Mouse (Mus musculus): ENCODE data around the gene Col16a1. TPM values are rescaled to one million over a fixed set of nuclear protein-coding genes. Genes with fewer than 3 reads are reported as not detected.

The Col16a1 gene
- polyA plus RNA-seq, 1 experiment from 2014 or later = 50.1 TPM

DNA sequence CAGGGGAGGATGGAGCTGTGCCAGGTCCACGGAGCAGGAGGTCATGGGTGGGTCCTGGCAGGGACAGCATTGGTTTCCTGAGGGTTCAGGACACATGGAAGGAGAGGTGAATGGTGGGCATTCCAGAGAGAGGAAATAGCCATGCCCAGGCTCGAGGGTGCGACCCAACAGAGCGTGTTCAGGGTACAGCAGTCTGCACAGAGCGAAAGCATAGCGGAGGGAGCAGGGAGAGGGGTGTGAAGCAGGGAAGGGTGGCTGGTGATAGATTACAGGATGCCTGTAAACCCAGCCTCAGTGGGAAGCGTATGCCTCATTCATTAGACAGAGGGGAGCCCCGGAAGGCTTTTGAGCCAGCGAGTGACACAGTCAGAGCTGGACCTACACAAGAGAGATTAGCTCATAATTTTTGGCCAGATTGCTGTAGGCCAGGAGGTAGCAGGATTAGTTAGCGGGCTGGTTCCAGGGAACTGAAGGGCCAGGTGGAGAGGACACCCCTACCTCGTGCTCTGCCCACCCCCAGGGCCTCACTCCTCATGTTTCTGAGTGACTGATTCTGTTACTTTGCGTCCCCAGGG lies 37.7 kb downstream of the Col16a1 start:
- Histone ChIP-seq H3K27me3 (ENCODE audit: control insufficient read depth, insufficient read depth, low read depth, low read length) (no peaks in the 10 kb centered on the region), H3K4me3 (ENCODE audit: low read length) (no peak overlapping the region), H3K9me3 (ENCODE audit: control insufficient read depth, low read length) (no peaks in the 10 kb centered on the region), H3K9ac (ENCODE audit: low read length) (no peak overlapping the region), H3K27ac (ENCODE audit: low read length) (no peak overlapping the region), H3K4me2 (ENCODE audit: low read depth, low read length) (no peak overlapping the region), H3K4me1 (replicated peaks; ENCODE audit: control insufficient read depth, insufficient read depth, low read length) (0 out of 2 replicates have a peak, but pooled peaks cover 2% of the 10 kb centered on the region), H3K36me3 (ENCODE audit: control insufficient read depth, insufficient read depth, low read length) (no peaks in the 10 kb centered on the region)
- 52% methylated on average over 12 of the region's 12 CpGs for WGBS
- ATAC-seq (ENCODE audit: low read depth) = no peak

DNA sequence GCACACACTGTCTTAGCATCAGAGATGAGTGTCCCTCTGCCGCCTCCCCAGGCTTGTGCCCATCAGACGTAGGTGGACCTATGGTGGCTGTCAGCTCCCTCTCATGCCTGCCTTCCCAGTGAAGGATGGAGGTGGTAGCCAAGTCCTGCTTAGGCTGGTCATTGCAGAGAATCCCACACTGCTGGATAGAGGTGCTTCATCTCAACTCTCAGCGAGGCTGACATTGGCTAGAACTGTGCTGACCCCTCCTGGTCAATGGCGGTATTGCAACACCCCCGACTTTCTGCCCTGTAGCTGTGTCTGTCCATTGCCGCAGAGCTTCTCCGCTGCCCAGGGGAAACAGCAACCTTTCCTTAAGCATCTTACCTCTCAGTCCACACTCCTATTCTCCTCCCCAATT lies 39.7 kb downstream of the Col16a1 start:
- Histone ChIP-seq H3K9ac (ENCODE audit: low read length) (no peak overlapping the region), H3K36me3 (ENCODE audit: control insufficient read depth, insufficient read depth, low read length) (no peaks in the 10 kb centered on the region), H3K4me1 (replicated peaks; ENCODE audit: control insufficient read depth, insufficient read depth, low read length) (no peaks in the 10 kb centered on the region), H3K27ac (ENCODE audit: low read length) (no peak overlapping the region), H3K9me3 (ENCODE audit: control insufficient read depth, low read length) (no peaks in the 10 kb centered on the region), H3K4me2 (ENCODE audit: low read depth, low read length) (no peak overlapping the region), H3K27me3 (ENCODE audit: control insufficient read depth, insufficient read depth, low read depth, low read length) (no peaks in the 10 kb centered on the region), H3K4me3 (ENCODE audit: low read length) (no peak overlapping the region)
- ATAC-seq (ENCODE audit: low read depth) = peak; percentile 56
- 16% methylated on average over 7 of the region's 7 CpGs for whole genome bisulfite sequencing

DNA sequence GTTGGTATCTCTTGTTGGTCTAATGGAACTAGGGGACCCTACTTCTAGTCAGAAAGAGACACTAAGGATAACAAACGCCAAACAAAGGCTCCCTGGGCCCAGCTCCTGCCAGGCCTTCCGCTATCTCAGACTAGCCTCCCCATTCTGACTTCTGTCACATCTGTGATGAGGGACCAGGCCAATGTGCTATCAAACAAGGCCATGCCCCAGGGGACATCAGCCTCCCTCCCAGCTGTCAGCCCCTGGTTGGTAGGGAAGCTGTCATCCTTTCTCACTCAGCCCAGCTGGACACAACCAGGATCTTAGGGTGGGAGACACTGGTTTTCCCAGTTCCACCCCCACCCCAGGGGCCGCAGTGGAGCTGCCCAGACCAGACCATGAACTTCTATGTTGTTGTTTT lies 47.5 kb downstream of the Col16a1 start:
- Histone ChIP-seq H3K9me3 (ENCODE audit: control insufficient read depth, low read length) (no peaks in the 10 kb centered on the region), H3K4me1 (replicated peaks; ENCODE audit: control insufficient read depth, insufficient read depth, low read length) (peaks cover 5% of the 10 kb centered on the region), H3K36me3 (ENCODE audit: control insufficient read depth, insufficient read depth, low read length) (no peaks in the 10 kb centered on the region; the same call in 1 of the 2 replicates), H3K4me3 (ENCODE audit: low read length) (no peak overlapping the region), H3K27ac (ENCODE audit: low read length) (no peak overlapping the region), H3K4me2 (ENCODE audit: low read depth, low read length) (no peak overlapping the region), H3K27me3 (ENCODE audit: control insufficient read depth, insufficient read depth, low read depth, low read length) (no peaks in the 10 kb centered on the region), H3K9ac (ENCODE audit: low read length) (no peak overlapping the region)
- ATAC-seq (ENCODE audit: low read depth) = no peak
- 51% methylated on average over 3 of the region's 3 CpGs for WGBS

DNA sequence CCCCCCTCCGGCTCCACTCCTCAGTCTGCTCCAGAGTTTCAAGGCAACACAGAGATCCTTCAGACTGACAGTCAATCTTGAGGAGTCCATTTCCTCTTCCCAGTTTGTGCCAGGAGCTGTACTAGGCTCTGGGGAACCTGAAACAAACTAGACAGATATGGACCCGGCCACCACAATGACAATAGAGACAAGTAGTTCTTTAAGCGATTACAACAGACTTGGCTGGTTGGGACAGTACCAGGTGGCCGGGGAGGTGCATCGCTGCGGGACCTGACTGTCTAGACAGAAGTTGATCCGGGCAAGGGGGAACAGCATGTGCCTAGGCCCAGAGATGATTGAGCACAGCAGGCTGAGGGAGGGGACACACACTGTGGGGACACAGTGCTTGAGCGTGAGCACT lies 53.5 kb downstream of the Col16a1 start:
- H3K36me3 ChIP-seq (ENCODE audit: control insufficient read depth, insufficient read depth, low read length) = no peaks in the 10 kb centered on the region
- H3K9ac ChIP-seq (ENCODE audit: low read length) = no peak overlapping the region; the same call in 1 of the 2 replicates
- no peak overlapping the region for H3K4me3 ChIP-seq (ENCODE audit: low read length)
- H3K27me3 ChIP-seq (ENCODE audit: control insufficient read depth, insufficient read depth, low read depth, low read length) = no peaks in the 10 kb centered on the region
- peaks cover 30% of the 10 kb centered on the region for H3K4me1 ChIP-seq (replicated peaks; ENCODE audit: control insufficient read depth, insufficient read depth, low read length)
- H3K4me2 ChIP-seq (ENCODE audit: low read depth, low read length) = no peak overlapping the region
- ATAC-seq (ENCODE audit: low read depth) = 0 out of 2 replicates have a peak, but pooled peaks have one; percentile 36
- no peaks in the 10 kb centered on the region for H3K9me3 ChIP-seq (ENCODE audit: control insufficient read depth, low read length)
- H3K27ac ChIP-seq (ENCODE audit: low read length) = no peak overlapping the region; the same call in 1 of the 2 replicates
- 31% methylated on average over 8 of the region's 8 CpGs for WGBS

DNA sequence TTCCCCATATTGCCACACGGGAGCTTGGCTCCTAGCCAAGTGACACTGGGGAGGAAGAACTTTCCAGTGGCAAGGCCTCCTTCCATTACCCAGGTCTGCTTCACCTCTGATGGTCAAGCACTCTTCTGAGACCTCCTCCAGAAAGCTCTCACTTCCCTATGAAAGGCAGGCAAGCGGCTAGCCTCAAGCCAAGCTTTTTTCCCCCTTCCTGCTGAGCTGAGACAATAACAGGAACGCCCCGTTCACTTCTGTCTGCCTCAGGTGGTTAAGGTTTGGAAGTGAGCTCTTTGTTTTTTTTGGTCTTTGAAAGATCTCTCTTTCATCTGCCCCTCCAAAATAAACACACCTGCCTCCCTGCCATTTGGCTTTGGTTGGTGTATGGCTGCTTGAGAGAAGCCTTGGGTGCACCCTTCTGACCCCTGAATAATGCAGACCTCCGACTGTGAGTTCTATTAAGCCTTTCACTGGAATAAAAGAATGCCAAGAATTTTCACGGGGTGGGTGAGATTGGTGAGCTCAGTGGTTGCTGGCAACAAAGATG lies 54.5 kb downstream of the Col16a1 start, which contains the start of gene Pef1:
Gene Pef1 (plus strand): TSS at position 448 of the 541 bp plus-strand sequence.
- Histone ChIP-seq H3K9ac (ENCODE audit: low read length) (no peak within 1 kb of the TSS), H3K4me2 (ENCODE audit: low read depth, low read length) (no peak within 1 kb of the TSS; the same call in 1 of the 2 replicates), H3K36me3 (ENCODE audit: control insufficient read depth, insufficient read depth, low read length) (no peaks in the 10 kb centered on the region), H3K4me3 (ENCODE audit: low read length) (no peak within 1 kb of the TSS), H3K4me1 (replicated peaks; ENCODE audit: control insufficient read depth, insufficient read depth, low read length) (peaks cover 30% of the 10 kb centered on the region), H3K27me3 (ENCODE audit: control insufficient read depth, insufficient read depth, low read depth, low read length) (no peaks in the 10 kb centered on the region), H3K9me3 (ENCODE audit: control insufficient read depth, low read length) (no peaks in the 10 kb centered on the region), H3K27ac (ENCODE audit: low read length) (peak within 1 kb of the TSS; percentile 71)
- ATAC-seq (ENCODE audit: low read depth) = peak; percentile 41
- WGBS = 8% methylated on average over 6 of the region's 6 CpGs

DNA sequence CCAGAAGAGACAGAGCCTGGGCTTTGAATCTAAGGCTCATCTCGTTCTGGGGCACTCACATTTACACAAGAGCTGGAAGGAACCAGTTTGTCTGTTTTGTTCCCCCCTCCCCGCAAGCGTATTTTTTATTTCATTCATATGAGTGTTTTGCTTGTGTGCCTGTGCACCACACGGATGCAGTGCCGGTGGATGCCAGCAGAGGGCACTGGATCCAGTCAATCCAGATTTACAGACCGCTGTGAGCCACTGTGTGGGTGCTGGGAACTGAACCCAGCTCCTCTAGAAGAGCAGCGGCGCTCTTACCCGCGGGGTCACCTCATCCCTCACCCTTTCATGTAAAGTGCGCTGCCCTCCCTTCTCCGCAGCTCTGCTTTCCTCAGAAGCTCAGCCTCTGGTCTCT lies 56.0 kb downstream of the Col16a1 start:
- WGBS = 79% methylated on average over 12 of the region's 12 CpGs
- H3K27me3 ChIP-seq (ENCODE audit: control insufficient read depth, insufficient read depth, low read depth, low read length) = no peaks in the 10 kb centered on the region
- peaks cover 33% of the 10 kb centered on the region for H3K4me1 ChIP-seq (replicated peaks; ENCODE audit: control insufficient read depth, insufficient read depth, low read length)
- ATAC-seq (ENCODE audit: low read depth) = no peak
- no peak overlapping the region for H3K9ac ChIP-seq (ENCODE audit: low read length)
- no peaks in the 10 kb centered on the region for H3K9me3 ChIP-seq (ENCODE audit: control insufficient read depth, low read length)
- no peaks in the 10 kb centered on the region for H3K36me3 ChIP-seq (ENCODE audit: control insufficient read depth, insufficient read depth, low read length)
- H3K4me3 ChIP-seq (ENCODE audit: low read length) = no peak overlapping the region
- H3K27ac ChIP-seq (ENCODE audit: low read length) = no peak overlapping the region
- no peak overlapping the region for H3K4me2 ChIP-seq (ENCODE audit: low read depth, low read length)

DNA sequence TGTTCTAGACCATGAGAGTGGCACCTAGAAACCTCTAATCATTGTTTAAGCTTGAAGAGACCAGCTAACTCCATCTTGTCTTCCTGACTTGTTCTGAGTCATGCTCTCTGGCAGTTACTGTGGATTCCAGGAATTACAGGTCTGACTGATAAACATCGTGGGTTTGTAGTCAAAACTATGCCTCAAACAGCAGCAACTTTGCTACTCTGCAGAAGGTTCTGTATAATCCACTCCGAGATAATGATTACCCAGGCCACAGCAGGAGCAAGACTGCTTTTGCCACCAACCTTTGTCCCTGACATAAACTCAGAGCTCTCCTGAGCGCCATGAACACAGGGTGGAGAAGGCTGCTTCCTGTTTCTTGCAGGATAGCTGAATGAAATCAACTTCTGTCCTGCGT lies 56.9 kb downstream of the Col16a1 start:
- Histone ChIP-seq H3K36me3 (ENCODE audit: control insufficient read depth, insufficient read depth, low read length) (no peaks in the 10 kb centered on the region), H3K4me1 (replicated peaks; ENCODE audit: control insufficient read depth, insufficient read depth, low read length) (peaks cover 41% of the 10 kb centered on the region), H3K27ac (ENCODE audit: low read length) (no peak overlapping the region), H3K4me3 (ENCODE audit: low read length) (no peak overlapping the region), H3K27me3 (ENCODE audit: control insufficient read depth, insufficient read depth, low read depth, low read length) (no peaks in the 10 kb centered on the region), H3K9me3 (ENCODE audit: control insufficient read depth, low read length) (no peaks in the 10 kb centered on the region), H3K4me2 (ENCODE audit: low read depth, low read length) (no peak overlapping the region), H3K9ac (ENCODE audit: low read length) (no peak overlapping the region)
- 73% methylated on average over 4 of the region's 4 CpGs for WGBS
- no peak for ATAC-seq (ENCODE audit: low read depth)

DNA sequence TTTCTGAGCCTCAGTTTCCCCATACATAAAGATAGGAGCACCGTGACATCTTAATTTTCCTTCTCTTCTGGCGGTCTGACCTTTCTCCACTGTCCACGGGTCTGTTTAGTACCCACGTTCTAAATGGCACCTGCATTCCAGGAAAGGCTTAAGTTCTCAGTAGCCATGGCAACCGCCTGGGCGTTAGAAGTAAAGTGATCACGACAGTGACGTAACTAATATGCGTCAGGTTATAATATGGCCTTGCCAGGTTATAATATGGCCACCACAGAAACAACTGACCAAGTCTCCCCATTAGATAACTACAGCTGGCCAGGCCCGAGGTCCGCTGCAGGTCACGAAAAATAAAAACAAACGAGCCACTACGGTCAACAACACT lies 59.4 kb downstream of the Col16a1 start:
- no peaks in the 10 kb centered on the region for H3K36me3 ChIP-seq (ENCODE audit: control insufficient read depth, insufficient read depth, low read length)
- peak overlapping the region; percentile 48 for H3K4me2 ChIP-seq (ENCODE audit: low read depth, low read length)
- peak; percentile 53; the same call in 1 of the 2 replicates for ATAC-seq (ENCODE audit: low read depth)
- H3K9me3 ChIP-seq (ENCODE audit: control insufficient read depth, low read length) = no peaks in the 10 kb centered on the region
- H3K4me1 ChIP-seq (replicated peaks; ENCODE audit: control insufficient read depth, insufficient read depth, low read length) = peaks cover 29% of the 10 kb centered on the region
- 10% methylated on average over 14 of the region's 14 CpGs for WGBS
- H3K9ac ChIP-seq (ENCODE audit: low read length) = peak overlapping the region; percentile 80
- H3K27me3 ChIP-seq (ENCODE audit: control insufficient read depth, insufficient read depth, low read depth, low read length) = no peaks in the 10 kb centered on the region
- H3K27ac ChIP-seq (ENCODE audit: low read length) = peak overlapping the region; percentile 69
- peak overlapping the region; percentile 82 for H3K4me3 ChIP-seq (ENCODE audit: low read length)

DNA sequence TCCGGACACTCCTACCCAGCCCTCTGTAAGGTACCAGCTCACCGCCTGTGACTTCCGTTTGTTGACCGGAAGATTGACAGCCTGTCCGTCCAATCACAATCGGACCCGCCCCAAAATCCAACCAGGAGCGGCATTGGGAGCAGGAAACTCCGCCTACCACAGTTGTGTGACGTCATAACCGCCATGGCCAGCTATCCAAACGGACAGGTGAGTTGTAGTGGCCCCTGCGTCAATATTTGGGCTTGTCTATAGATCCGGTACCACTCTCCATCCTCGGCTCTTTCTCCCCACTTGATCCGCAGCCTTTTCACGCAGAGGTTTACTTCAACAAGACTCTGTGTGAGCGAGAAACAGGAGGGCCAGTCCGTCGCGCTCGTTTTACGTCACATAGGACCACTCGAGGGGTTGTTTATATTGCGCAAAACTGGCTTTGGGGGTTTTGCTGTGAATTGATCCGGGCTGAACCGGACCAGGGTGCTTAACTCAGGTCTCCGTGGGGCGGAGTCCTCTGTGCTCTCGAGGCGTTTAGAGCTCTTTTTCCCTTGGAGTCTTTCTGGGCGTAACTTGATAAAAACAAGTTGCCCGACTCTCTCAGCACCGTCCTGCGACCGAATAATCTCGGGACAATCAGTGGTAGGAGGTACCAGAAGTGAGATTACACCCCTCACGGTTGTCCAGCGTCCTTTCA lies 59.9 kb downstream of the Col16a1 start:
- Histone ChIP-seq H3K27ac (ENCODE audit: low read length) (peak overlapping the region; percentile 95), H3K9me3 (ENCODE audit: control insufficient read depth, low read length) (no peaks in the 10 kb centered on the region), H3K4me3 (ENCODE audit: low read length) (peak overlapping the region; percentile 82), H3K27me3 (ENCODE audit: control insufficient read depth, insufficient read depth, low read depth, low read length) (no peaks in the 10 kb centered on the region), H3K4me2 (ENCODE audit: low read depth, low read length) (peak overlapping the region; percentile 81), H3K4me1 (replicated peaks; ENCODE audit: control insufficient read depth, insufficient read depth, low read length) (peaks cover 25% of the 10 kb centered on the region), H3K36me3 (ENCODE audit: control insufficient read depth, insufficient read depth, low read length) (no peaks in the 10 kb centered on the region), H3K9ac (ENCODE audit: low read length) (peak overlapping the region; percentile 80)
- WGBS = under 1% methylated on average over 39 of the region's 39 CpGs
- ATAC-seq (ENCODE audit: low read depth) = peak; percentile 96
